Mouse (Mus musculus) cerebellum, adult 18-20 months (tissue): ENCODE measurements around the gene Ccl21b.
"Not testable (repeated sequence)": the region's sequence is repeated elsewhere in the genome, so short reads cannot be mapped to it uniquely, and the experiment has no call there.

ENCODE experiments used
- DNase-seq, 2 experiments: peaks; one replicate each; pipeline ENCODE4 v3.0.0; 2021

Ccl21b gene

GRCm38 (mm10) chr4:42255467-42255866 lies at the start of gene Ccl21b:
Gene Ccl21b (plus strand): TSS chr4:42255767.
- not testable (repeated sequence) for DNase-seq

DNA sequence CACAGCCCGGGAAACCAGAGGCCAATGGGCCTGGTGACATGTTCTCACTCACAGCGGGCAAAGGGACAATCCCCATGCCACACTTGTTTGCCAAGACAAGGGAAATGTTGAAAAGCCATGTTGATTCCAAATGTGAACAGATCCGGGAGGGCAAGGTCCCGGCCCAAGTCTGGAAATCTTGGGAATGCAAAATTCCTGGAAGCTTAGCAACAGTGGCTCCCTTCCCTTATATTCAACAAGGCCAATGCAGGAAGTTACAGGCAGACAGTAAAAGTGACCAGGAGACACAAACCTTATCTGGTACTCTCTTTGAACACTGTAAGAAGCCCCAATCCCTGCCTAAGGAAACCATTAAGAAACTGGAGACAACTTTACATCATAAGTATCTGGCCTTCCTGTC lies 15.2 kb upstream of the Ccl21b start, which contains the start of gene Gm10600:
Gene Gm10600 (plus strand): TSS at position 301 of the 400 bp plus-strand sequence.
- not testable (repeated sequence) for DNase-seq

GRCm38 (mm10) chr4:42293967-42294366 lies 38.4 kb downstream of the Ccl21b start, which contains the start of gene Gm21953:
Gene Gm21953 (plus strand): TSS chr4:42294267.
- not testable (repeated sequence) for DNase-seq
